Mouse (Mus musculus): Measurements from ENCODE around the gene Asf1a.
"Not testable (repeated sequence)": the region's sequence is repeated elsewhere in the genome, so short reads cannot be mapped to it uniquely, and the experiment has no call there.

Gene Asf1a

DNA sequence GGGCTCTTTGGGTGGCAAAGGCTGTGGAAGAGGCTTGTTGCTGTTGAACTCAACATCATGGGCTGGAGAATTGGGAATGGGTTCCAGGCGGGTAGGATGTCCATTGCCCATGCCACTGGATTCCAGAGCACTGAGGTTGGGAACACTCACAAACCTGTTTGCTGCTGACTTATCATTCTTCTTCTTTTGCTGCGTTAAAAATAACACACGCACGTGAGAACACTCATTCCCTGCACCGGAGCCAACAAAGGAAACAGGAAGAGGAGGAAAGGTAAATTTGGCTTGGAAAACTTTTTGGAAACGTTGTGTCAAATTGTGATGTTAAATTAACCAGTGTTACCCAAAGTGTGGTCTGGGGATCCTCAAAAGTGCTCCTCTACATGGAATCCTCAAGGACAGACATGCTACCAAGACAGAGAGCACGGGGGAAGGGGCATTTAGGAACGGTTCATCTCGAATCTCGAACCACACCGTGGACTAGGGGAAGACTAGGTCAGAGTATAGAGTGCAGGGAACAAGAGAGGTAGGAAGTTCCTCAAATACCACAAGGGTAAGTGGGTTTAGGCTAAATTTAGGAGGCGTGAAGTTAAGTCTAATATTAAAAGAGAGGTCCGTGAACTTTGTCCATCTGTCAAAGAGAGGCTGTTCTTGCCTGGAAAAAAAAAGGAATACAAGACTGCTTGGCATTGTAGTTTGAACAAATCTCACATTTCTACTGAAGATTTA, 38.9 kb downstream of the Asf1a start:
- in situ Hi-C loops (cut with MboI, MseI): loop anchor here in 1 of 2 experiments (25.0 kb wide), 1 partner anchor 377 kb away; no protein-coding TSS in a partner anchor

DNA sequence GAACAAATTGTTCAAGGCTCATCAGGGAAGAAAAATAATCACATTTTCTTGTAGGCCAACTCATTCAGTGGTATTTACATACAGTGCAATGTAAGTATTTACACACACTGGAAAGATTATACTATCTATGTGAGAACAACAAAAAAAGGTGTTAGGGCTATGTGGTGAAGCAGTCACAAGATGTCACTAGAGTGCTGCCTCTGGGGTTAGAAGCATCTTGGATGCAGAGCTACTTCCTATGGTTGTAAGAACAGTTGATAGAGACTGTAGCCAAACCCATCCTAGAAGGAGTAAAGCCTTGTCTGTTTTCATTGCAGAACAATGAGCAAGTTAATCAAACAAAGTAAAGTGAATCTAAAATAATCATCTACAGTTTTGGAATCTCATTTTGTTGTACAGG, 45.0 kb downstream of the Asf1a start:
- in situ Hi-C loops (cut with MboI, MseI): loop anchor here in 1 of 2 experiments (5.0 to 25.0 kb wide), 2 partner anchors 151 to 371 kb away; no protein-coding TSS in a partner anchor

DNA sequence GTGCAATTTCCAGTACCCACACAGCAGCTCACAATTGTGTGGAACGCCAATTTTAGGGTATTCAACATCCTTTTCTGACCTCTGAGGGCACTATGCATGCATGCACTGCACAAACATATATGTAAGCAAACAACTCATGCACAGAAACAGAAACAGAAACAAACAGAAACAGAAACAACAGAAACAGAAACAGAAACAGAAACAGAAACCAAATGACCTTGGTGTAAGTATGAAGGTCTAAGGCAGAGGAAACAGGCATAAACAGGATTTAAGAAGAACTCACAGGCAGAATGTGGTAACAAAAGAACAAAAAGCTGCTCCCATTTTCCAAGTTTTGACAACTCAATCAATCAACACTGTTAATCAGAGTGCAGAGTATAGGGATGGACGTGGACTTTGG, 54.1 kb downstream of the Asf1a start:
- in situ Hi-C loops (cut with MboI, MseI): no loop called here

DNA sequence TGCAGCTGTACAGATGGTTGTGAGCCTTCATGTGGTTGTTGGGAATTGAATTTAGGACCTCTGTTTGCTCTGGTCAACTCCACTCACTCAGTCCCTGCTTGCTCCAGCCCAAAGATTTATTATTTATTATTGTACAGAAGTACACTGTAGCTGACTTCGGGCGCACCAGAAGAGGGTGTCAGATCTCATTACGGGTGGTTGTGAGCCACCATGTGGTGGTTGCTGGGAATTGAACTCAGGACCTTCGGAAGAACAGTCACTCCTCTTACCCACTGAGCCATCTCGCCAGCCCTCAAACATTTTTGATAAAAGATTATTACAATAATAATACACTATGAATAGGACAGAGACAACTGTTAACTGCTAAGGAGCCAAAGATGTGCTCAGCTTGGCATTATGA, 57.7 kb downstream of the Asf1a start:
- in situ Hi-C loops (cut with MboI, MseI): not testable (repeated sequence)

Measured in T-helper 17 cell (primary cell).